Mouse (Mus musculus) adrenal gland, adult 18-20 months (tissue): ENCODE measurements around the gene Atp1a2. TPM values are rescaled to one million over a fixed set of nuclear protein-coding genes. Genes with fewer than 3 reads are reported as not detected.
"Not testable (repeated sequence)": the region's sequence is repeated elsewhere in the genome, so short reads cannot be mapped to it uniquely, and the experiment has no call there.

Experiments
- DNase-seq, 2 experiments: peaks; one replicate each; pipeline ENCODE4 v3.0.0; 2021 to 2022; ENCODE audit warnings: low spot score in 2 of 2
- total RNA-seq, 2 experiments: library from RNA; stranded (reverse); gene quantifications; 1 replicate in 1 of 2; 2 replicates in 1 of 2; pipeline ENCODE4 v1.2.3; 2021

Gene Atp1a2
- total RNA-seq, 2 experiments from 2014 or later, result 128 to 221 TPM

DNA sequence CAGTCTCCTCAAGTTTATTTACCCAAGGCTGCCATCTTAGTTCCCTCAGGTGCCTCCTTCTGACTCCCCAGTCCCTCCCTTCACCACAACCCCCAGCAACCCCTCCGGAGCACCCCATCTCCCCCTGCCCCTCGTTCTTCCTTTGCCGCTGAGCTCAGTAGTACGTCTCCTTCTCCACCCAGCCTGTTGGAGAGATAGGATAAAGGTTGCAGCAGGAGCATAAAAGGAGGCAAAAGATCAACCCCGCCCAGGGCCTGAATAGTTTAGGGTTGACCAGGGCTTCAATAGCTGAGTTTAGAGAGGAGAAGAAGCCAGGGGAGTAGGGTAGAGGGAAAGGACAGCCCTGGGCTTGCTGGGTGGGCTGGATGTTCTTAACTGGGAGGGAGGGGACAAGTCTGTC, 23.3 kb downstream of the Atp1a2 start:
- no peak for DNase-seq

DNA sequence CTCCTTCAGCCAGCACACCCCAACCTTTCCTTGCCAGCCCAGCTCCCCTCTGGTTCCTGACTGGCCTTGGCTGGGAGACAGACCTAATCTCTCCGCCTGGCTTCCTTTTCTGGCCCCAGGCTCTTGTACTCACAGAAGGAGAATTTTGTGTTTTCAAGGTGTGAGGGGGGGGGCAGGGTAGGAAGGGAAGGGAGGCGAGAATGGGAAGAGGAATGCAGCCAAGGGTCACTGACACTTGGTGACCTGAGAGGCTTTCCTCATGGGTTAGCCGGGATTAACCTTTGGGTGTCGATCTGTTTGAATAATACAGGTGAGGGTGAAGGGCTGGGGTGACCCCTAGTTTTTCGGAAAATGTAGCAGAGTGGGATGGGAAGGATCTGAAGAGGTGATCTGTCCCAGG, 23.7 kb downstream of the Atp1a2 start:
- DNase-seq, result no peak

- no peak for DNase-seq
These were observed 24.5 kb downstream of the Atp1a2 start for GRCm38 (mm10) chr1:172273386-172273785.

GRCm38 (mm10) chr1:172271765-172272164, 26.1 kb downstream of the Atp1a2 start:
- no peak for DNase-seq

DNA sequence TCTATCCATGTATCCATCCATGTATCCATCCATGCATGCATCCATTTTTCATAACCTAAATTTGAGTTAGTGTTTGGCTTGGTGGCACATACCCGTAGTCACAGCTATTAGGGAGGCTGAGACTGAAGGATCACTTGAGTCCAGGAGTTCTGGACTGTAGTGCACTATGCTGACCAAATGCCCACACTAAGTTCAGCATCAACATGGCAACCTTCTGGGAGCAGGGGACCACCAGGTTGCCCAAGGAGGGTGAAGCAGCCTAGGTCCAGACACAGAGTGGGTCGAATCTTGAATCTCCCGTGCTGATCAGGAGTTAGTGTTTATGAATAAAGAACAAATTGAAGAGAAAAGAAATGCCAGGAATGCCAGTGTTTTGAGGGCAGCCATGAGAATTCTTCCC, 26.7 kb downstream of the Atp1a2 start:
- no peak for DNase-seq

- no peak for DNase-seq
These were observed 36.3 kb downstream of the Atp1a2 start, which contains the start of gene Igsf8 for GRCm38 (mm10) chr1:172261477-172262078. Gene Igsf8, plus strand, starts transcription at chr1:172261641.

- DNase-seq, result no peak
These were observed 39.5 kb downstream of the Atp1a2 start, which contains the start of gene Atp1a4 for GRCm38 (mm10) chr1:172258314-172258713. Gene Atp1a4, minus strand, starts transcription at chr1:172258414.

DNA sequence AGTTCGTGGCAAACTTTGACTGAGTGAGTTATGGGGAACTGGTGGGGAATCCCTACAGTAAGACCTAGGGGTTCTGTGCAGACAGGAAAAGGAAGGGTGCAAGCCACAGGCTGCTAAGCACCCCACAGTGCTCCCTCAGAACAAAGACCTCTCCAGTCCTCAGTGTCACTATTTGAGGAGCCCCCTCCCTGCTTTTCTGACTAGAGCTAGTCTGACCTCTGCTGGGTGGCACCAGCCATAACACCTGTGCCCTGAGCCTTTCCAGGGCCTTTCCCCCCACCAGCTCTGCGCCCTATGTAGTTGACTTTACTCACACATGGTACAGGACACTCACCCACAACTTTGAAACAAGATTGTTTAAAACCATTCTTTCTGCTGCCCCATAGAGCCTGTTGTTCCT, 50.2 kb downstream of the Atp1a2 start:
- DNase-seq, result no peak

DNA sequence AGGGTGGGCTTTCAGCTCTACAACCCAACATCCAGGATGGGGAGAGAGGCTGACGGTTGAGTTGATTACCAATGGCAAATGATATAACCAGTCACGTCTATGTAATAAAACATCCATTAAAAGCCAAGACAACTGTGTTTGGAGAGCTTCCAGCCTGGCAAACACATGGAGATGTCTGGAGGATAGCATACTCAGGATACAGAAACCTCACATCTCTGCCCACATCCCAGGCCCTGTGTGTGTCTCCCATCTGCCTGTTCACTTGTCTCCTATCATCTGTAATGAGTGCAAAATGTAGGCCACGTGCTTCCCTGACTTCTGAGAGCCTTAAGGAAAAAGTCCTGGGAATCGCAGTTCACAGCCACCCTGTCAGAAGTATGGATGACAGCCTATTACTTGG, 50.6 kb downstream of the Atp1a2 start:
- no peak for DNase-seq

- not testable (repeated sequence) for DNase-seq
These were observed 53.2 kb downstream of the Atp1a2 start for GRCm38 (mm10) chr1:172244645-172245044.

DNA sequence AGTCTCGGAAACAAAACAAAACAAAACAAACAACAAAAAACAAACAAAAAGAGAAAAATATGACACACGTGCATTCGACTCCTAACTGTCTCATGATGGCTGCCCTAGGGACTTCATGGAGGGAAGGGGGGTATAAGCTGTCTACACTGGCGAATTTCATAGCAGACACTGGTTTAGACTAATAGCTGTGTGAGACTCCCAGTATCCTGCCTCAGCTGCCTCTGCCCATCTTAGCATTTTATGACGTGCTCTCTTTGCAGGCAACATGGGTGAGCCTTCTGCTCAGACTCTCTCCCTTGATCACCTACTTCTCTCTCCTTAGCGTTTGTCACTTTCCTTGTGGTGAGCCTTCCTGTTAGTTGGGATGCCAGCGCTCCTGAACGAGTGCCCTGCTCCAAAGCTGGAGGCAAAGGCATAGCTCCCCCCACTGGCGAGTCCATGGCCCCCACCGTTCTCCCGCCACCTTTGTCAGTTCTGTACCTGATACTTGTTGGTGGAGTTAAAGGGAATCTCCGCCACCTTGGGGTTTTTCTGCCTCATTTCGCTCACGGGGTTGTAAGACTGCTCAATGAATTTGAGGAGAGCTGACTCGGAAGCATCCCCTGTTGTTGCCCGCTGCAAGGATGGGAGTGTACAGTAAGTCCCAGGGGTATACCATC, 54.2 kb downstream of the Atp1a2 start:
- no peak for DNase-seq

- no peak for DNase-seq
These were observed 55.5 kb downstream of the Atp1a2 start for GRCm38 (mm10) chr1:172242401-172242800.

GRCm38 (mm10) chr1:172240945-172241708, 56.7 kb downstream of the Atp1a2 start:
- DNase-seq, result no peak

DNA sequence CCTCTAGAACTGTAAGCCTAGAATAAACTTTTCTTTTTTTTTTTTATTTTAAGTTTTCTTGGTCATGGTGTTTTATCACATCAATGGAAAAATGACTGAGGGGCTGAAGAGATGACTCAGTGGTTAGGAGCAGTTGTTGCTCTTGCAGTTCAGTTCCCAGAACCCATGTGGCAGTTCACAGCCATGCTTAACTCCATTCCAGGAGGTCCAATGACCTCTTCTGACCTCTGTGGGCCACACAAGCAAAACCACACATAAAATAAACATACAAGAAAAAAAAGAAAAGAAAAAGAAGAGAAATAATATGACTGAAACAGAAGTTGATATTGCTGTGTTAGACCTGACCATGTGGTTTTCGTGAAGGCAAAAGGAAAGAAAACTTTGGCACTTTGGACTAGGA, 68.6 kb downstream of the Atp1a2 start:
- no peak for DNase-seq

DNA sequence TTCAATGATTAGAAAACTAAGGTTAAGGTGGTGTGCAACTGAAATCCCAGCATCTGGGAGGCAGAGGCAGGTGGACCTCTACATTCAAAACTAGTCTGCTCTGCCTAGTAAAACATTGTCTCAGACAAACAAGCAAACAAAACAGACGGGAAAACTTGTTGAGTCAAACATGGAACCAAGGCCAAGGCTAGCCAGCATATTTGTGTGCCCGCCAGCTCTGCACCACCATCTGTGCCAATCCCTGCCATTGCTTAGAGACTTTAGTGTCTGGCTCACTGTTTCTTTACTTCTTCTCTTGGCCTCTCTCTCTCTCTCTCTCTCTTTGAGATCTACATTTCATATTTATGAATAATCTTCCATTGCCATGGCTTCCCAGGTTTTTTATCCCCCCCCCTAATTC, 69.7 kb downstream of the Atp1a2 start:
- no peak for DNase-seq

Other genes with a start within 250 kb of the Atp1a2 start
- not detected for gene Nhlh1, start 240.5 kb downstream of the Atp1a2 start, total RNA-seq
- gene Copa, start 215.5 kb downstream of the Atp1a2 start, total RNA-seq, result 100 to 1,000 TPM; 168 to 183 TPM
- gene Ncstn, start 215.3 kb downstream of the Atp1a2 start, total RNA-seq, result 10 to 100 TPM; 79.5 to 94.9 TPM
- 100 to 1,000 TPM; 121 to 130 TPM for gene Pex19, start 171.3 kb downstream of the Atp1a2 start, total RNA-seq
- 100 to 1,000 TPM in 1 of 2 experiments, 10 to 100 TPM in 1; 98.5 to 125 TPM for gene Dcaf8, start 150.0 kb downstream of the Atp1a2 start, total RNA-seq
- 10 to 100 TPM; 55.2 to 72.6 TPM for gene Pea15a, start 91.3 kb downstream of the Atp1a2 start, total RNA-seq
- 1 to 10 TPM in 1 of 2 experiments, under 1 TPM in 1; 0.66 to 1.9 TPM for gene Casq1, start 78.2 kb downstream of the Atp1a2 start, total RNA-seq
- gene Atp1a4, start 39.6 kb downstream of the Atp1a2 start, total RNA-seq, result 1 to 10 TPM in 1 of 2 experiments, under 1 TPM in 1; 0.42 to 3.7 TPM
- 10 to 100 TPM; 20.8 to 27.8 TPM for gene Igsf8, start 36.4 kb downstream of the Atp1a2 start, total RNA-seq
- gene Kcnj9, start 31.3 kb upstream of the Atp1a2 start, total RNA-seq, result under 1 TPM in 1 of 2 experiments, not detected in 1; 0.22 TPM
- 1 to 10 TPM; 1.3 to 1.5 TPM for gene Kcnj10, start 43.1 kb upstream of the Atp1a2 start, total RNA-seq
- gene Pigm, start 78.5 kb upstream of the Atp1a2 start, total RNA-seq, result 10 to 100 TPM in 1 of 2 experiments, 1 to 10 TPM in 1; 9.3 to 11.5 TPM
- 1 to 10 TPM; 3.4 to 5.0 TPM for gene Slamf9, start 177.3 kb upstream of the Atp1a2 start, total RNA-seq
- 1 to 10 TPM; 1.1 to 3.2 TPM for gene Igsf9, start 183.7 kb upstream of the Atp1a2 start, total RNA-seq
- 10 to 100 TPM; 64.7 to 65.1 TPM for gene Tagln2, start 202.0 kb upstream of the Atp1a2 start, total RNA-seq
- under 1 TPM; 0.35 to 0.40 TPM for gene Cfap45, start 222.7 kb upstream of the Atp1a2 start, total RNA-seq